Mouse (Mus musculus) hindbrain, embryonic 16.5 days (tissue): ENCODE measurements around the gene Gm10306. TPM values are rescaled to one million over a fixed set of nuclear protein-coding genes. Genes with fewer than 3 reads are reported as not detected.

Experiments used
- ATAC-seq: fragments of 200-750 bp; cut with Nextera tagmentation; 2 replicates; pipeline ENCODE4 v1.8.0; 2017; ENCODE audit warnings: moderate TSS enrichment, moderate library complexity
- H3K27ac ChIP-seq: fragments of 300-500 bp; sonication (generic); 2 replicates; pipeline ENCODE4 v1.5.1; 2014; ENCODE audit warnings: low read depth, mild to moderate bottlenecking, control low read depth, low read length, moderate library complexity
- H3K27me3 ChIP-seq: fragments of 300-500 bp; sonication (generic); replicated peaks from 2 replicates; pipeline ENCODE4 v1.6.1; 2014; ENCODE audit warnings: low read length; ENCODE audit not compliant: control insufficient read depth, insufficient read depth
- H3K36me3 ChIP-seq: fragments of 300-500 bp; sonication (generic); 2 replicates; pipeline ENCODE4 v1.6.1; 2014; ENCODE audit warnings: mild to moderate bottlenecking, low read length, moderate library complexity, mixed read lengths; ENCODE audit not compliant: control insufficient read depth, insufficient read depth
- H3K4me1 ChIP-seq: fragments of 300-500 bp; sonication (generic); 2 replicates; pipeline ENCODE4 v1.6.1; 2014; ENCODE audit warnings: low read depth, low read length; ENCODE audit not compliant: control insufficient read depth, insufficient read depth
- H3K4me2 ChIP-seq: fragments of 300-500 bp; sonication (generic); 2 replicates; pipeline ENCODE4 v1.6.1; 2014; ENCODE audit warnings: mild to moderate bottlenecking, low read length, control low read depth, moderate library complexity
- H3K4me3 ChIP-seq: fragments of 300-500 bp; sonication (generic); 2 replicates; pipeline ENCODE4 v1.5.1; 2014; ENCODE audit warnings: mild to moderate bottlenecking, low read length, control low read depth, moderate library complexity
- H3K9ac ChIP-seq: fragments of 300-500 bp; sonication (generic); 2 replicates; pipeline ENCODE4 v1.6.1; 2014; ENCODE audit warnings: low read depth, mild to moderate bottlenecking, control low read depth, low read length, moderate library complexity
- H3K9me3 ChIP-seq: fragments of 300-500 bp; sonication (generic); 2 replicates; pipeline ENCODE4 v1.6.1; 2014; ENCODE audit warnings: mild to moderate bottlenecking, low read length, moderate library complexity; ENCODE audit not compliant: control insufficient read depth
- WGBS: fragments of 180-500 bp; shearing (Covaris S2); extraction: QIAGEN DNeasy Blood & Tissue Kit; methylation state at CpG from one replicate; pipeline ENCODE4 v1.1.7; 2014; 5-methylcytosine and 5-hydroxymethylcytosine counted together
- polyA plus RNA-seq: library from polyadenylated mRNA; unstranded; fragments of >200 nt; fragmentation: Nextera tagmentation; extraction: Ambion mirVana; gene quantifications from 2 replicates; pipeline ENCODE4 v1.2.1, GENCODE M21; 2015

The Gm10306 gene
- polyA plus RNA-seq: not detected in 2 replicates

DNA sequence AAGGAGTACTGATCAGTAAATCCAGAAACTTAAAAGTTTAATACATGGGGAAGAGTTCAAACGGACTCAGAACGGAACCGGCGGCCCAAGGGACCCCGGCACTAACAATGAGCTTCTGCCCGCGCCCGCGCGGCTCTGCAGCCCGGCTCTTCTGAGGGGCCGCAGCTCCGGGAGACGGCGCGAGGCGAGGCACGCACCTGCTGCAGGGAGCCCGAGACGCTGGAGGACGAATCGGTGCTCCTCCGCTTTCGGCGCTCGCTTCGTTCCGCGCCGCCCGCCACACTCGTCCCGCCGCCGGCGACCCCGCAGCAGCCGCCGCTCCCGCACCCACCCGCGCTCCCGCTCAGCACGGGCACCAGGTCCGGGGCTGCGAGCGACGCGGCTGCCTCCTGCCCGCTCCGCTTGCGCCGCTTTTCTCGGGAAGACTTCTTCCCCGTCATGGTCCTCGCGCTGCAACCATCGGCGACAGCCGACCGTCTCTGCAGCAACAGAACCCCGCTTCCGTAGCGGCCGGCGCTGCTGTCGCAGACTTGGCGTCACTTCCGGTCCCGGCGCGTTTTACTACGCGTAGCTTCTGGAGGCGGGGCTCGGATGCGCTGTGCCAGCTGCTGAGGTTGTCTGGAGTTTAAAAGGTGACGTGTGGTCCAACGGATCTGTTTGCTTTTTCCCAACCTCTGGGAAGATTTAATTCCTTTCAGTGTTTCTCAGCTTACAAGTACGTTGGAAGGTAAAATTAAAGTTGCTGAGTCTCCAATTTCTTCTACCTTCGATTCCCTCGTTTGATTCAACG lies at the start of gene Gm10306, which contains the start of gene Caap1:
Gene Gm10306 (plus strand): TSS at position 282 of the 790 bp plus-strand sequence.
Gene Caap1 (minus strand): TSS at position 532 of the 790 bp plus-strand sequence.
- peak within 1 kb of the TSS; percentile 80 for H3K27ac ChIP-seq
- H3K4me3 ChIP-seq: peak within 1 kb of the TSS; percentile 71
- WGBS: 2% methylated on average over 54 of the region's 83 CpGs
- ATAC-seq: peak; percentile 99
- H3K4me1 ChIP-seq: peaks cover 9% of the 10 kb centered on the region
- H3K4me2 ChIP-seq: peak within 1 kb of the TSS; percentile 82
- H3K9me3 ChIP-seq: no peaks in the 10 kb centered on the region
- peak within 1 kb of the TSS; percentile 76 for H3K9ac ChIP-seq
- no peaks in the 10 kb centered on the region for H3K36me3 ChIP-seq
- H3K27me3 ChIP-seq: no peaks in the 10 kb centered on the region

DNA sequence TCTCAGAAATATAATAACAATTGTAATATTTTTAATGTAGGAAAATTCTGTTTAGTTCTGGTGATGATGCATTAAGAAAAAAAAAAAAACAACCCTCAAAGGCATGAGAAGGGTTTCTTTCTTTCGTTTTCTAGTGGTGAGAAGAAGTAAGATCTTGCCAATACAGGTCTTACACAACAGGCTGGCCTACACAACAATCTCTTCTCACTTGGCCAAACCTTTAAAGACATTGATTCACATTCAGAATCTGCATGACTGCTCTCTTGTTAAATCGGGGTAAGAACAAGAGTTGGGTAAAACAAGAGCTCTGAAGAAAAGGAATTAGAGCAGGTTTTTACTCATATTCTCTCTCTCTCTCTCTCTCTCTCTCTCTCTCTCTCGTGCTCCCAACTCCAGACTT lies 41.0 kb upstream of the Gm10306 start:
- ATAC-seq: no peak
- Histone ChIP-seq H3K27ac (no peak overlapping the region), H3K36me3 (no peaks in the 10 kb centered on the region), H3K4me3 (no peak overlapping the region), H3K9me3 (no peaks in the 10 kb centered on the region), H3K4me2 (no peak overlapping the region), H3K27me3 (no peaks in the 10 kb centered on the region), H3K4me1 (no peaks in the 10 kb centered on the region), H3K9ac (no peak overlapping the region)
- WGBS: 70% methylated on average over 3 of the region's 3 CpGs

DNA sequence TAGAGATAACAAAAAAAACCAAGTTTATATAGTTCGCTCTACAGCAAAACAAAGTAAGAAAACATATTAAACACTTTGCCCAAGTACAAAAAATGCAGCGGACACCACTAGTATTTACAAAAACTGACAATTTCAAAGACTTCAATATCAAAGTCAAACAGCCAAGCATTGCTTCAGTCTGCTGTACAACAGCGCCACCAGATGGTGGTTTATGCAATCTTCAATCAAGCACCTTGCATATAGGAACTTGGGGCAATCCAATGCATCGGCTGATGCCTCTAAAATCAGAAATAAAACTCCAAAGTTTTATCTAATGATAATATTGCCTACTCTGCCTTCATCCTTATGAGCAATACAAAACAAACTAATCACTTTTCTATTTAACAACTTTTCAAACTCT lies 38.7 kb upstream of the Gm10306 start:
- Histone ChIP-seq H3K4me2 (no peak overlapping the region), H3K9ac (no peak overlapping the region), H3K4me3 (no peak overlapping the region), H3K36me3 (no peaks in the 10 kb centered on the region), H3K4me1 (no peaks in the 10 kb centered on the region), H3K9me3 (no peaks in the 10 kb centered on the region), H3K27me3 (no peaks in the 10 kb centered on the region), H3K27ac (no peak overlapping the region)
- 64% methylated on average over 4 of the region's 4 CpGs for WGBS
- ATAC-seq: no peak

DNA sequence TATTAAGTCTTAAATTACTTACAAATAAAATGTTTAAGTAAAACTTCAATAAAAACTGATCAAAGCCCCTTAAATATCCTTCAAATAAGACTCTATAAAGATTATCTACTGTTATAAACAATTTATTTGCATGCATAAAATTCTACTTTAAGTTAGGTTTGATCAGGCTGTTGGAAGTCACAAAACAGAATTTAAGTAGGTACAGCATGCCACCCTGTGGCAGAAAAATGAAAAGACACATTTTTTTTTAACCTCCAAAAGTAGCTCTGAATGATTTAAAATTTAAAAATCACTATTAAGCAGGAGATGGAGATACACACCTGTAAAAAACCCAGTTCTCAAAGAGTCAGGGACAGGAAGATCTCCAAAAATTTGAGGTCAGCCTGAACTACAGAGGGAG lies 33.0 kb upstream of the Gm10306 start:
- Histone ChIP-seq H3K4me3 (no peak overlapping the region), H3K27ac (no peak overlapping the region), H3K27me3 (no peaks in the 10 kb centered on the region), H3K4me1 (no peaks in the 10 kb centered on the region), H3K4me2 (no peak overlapping the region), H3K9me3 (no peaks in the 10 kb centered on the region), H3K36me3 (no peaks in the 10 kb centered on the region), H3K9ac (no peak overlapping the region)
- no peak for ATAC-seq

DNA sequence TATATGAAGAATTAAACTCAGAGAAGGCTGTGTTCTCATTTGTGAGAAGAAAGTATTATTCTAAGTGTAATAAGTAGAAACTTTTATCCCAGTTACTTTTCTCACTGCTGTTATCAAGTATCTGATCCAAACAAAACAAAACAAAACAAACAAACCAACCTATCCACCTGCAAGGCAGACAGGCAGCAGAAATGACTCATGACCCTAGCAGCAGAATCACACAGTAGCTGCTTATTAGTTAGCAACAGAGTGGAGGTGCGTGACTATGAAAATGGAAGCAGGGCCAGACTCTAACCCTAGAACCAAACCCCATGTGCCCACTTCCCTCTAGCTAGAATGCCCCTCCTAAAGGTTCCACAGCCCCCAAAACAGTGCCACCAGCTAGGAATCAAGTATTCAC lies 26.9 kb upstream of the Gm10306 start:
- no peak overlapping the region for H3K4me2 ChIP-seq
- ATAC-seq: no peak
- no peaks in the 10 kb centered on the region for H3K36me3 ChIP-seq
- no peak overlapping the region for H3K4me3 ChIP-seq
- no peaks in the 10 kb centered on the region for H3K4me1 ChIP-seq
- H3K9me3 ChIP-seq: no peaks in the 10 kb centered on the region
- H3K27me3 ChIP-seq: no peaks in the 10 kb centered on the region
- H3K9ac ChIP-seq: no peak overlapping the region
- H3K27ac ChIP-seq: no peak overlapping the region
- WGBS: 85% methylated on average over 1 of the region's 1 CpGs

DNA sequence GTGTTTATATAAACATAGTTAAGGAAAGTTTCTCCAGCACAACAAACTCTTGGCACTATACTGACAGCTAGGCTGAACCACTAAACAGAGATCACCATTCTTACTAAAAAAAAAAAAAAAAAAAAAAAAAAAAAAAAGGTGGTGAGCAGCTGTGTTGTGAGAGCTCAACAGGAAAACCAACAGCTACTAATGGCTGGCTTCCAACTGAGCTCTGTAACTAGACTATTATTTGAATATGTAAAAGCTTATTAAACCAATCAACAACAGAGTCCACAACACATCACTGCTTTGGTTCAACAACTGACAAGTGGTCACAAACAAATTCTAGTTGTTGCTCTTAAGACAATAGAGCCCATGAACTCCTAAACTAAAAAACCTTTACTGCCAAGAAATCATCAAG lies 23.1 kb upstream of the Gm10306 start:
- no peak overlapping the region for H3K4me3 ChIP-seq
- no peaks in the 10 kb centered on the region for H3K4me1 ChIP-seq
- no peak overlapping the region for H3K27ac ChIP-seq
- no peaks in the 10 kb centered on the region for H3K36me3 ChIP-seq
- no peak overlapping the region for H3K4me2 ChIP-seq
- no peaks in the 10 kb centered on the region for H3K27me3 ChIP-seq
- H3K9me3 ChIP-seq: no peaks in the 10 kb centered on the region
- ATAC-seq: no peak
- H3K9ac ChIP-seq: no peak overlapping the region

DNA sequence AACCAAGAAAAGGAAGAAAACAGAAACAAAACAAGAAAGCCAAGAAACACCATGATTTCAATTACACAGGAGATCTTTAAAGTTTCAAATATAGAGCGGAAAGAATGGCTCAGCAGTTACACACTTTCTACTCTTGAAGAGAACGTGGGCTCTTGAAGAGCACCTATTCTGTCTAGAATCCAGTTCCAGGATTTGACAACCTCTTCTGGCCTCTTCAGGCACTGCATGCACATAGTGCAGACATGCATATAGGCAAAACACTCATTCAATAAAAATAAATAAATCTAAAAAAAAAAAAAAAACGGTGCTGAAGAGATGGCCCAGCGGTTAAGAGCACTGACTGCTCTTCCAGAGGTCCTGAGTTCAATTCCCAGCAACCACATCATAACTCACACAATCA lies 13.3 kb upstream of the Gm10306 start:
- WGBS: 93% methylated on average over 4 of the region's 4 CpGs

DNA sequence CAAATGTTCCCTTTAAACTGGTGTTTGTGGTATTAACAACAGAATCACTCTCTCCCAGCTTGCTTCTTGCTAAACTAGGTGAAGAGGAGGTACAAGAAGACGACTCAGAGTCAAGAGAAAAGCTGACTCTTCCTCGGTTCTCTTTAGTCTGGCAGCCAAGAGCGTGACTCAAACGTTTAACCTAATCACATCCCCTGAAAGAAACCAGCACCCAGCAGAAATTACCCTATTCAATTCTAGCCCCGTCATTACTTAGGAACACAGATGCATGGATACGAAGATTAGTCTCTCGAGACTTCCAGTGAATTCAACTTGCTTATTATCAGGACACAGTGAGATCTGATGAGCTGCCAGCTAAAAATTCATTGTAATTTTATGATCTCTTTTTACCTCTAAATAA lies 12.0 kb upstream of the Gm10306 start:
- Histone ChIP-seq H3K27me3 (no peaks in the 10 kb centered on the region), H3K36me3 (peaks cover 10% of the 10 kb centered on the region), H3K4me1 (no peaks in the 10 kb centered on the region), H3K9me3 (no peaks in the 10 kb centered on the region), H3K4me2 (no peak overlapping the region), H3K4me3 (no peak overlapping the region), H3K27ac (no peak overlapping the region), H3K9ac (no peak overlapping the region)
- WGBS: 49% methylated on average over 7 of the region's 7 CpGs
- no peak for ATAC-seq

More for the DNA sequence above, 13.3 kb upstream of the Gm10306 start:
- ATAC-seq: no peak
- no peaks in the 10 kb centered on the region for H3K4me1 ChIP-seq
- no peak overlapping the region for H3K9ac ChIP-seq
- no peak overlapping the region for H3K27ac ChIP-seq
- H3K36me3 ChIP-seq: peaks cover 14% of the 10 kb centered on the region
- H3K9me3 ChIP-seq: no peaks in the 10 kb centered on the region
- no peak overlapping the region for H3K4me3 ChIP-seq
- H3K4me2 ChIP-seq: no peak overlapping the region
- H3K27me3 ChIP-seq: no peaks in the 10 kb centered on the region

DNA sequence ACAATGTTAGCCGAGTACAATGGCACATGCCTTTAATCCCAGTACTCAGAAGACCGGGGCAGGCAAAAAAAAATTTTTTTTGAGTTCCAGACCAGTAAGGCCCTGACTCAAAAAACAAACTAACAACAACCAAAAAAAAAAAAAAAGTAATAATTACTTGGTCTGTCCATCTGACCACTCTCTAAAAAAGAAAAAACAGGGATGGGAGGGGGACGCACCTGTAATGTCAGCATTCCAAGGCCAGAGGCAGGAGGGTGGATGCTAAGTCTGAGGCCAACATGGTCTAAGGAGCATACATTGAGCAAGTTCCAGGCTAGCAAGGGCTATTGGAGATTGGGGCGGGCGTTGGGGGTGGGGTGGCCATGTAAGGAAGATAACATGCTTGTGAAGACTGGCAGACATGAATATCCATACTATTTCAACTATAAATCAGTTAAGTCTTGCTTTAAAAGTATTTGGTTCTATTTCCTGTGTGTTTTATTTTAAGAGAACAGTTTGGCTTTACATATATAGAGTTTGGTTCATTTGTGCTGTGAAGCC lies 1.3 kb upstream of the Gm10306 start:
- Histone ChIP-seq H3K9ac (no peak overlapping the region), H3K36me3 (no peaks in the 10 kb centered on the region), H3K9me3 (no peaks in the 10 kb centered on the region), H3K27me3 (no peaks in the 10 kb centered on the region), H3K27ac (no peak overlapping the region), H3K4me1 (peaks cover 9% of the 10 kb centered on the region), H3K4me3 (no peak overlapping the region), H3K4me2 (no peak overlapping the region; the same call in 1 of the 2 replicates)
- ATAC-seq: no peak
- 93% methylated on average over 5 of the region's 5 CpGs for WGBS
